Mouse (Mus musculus) liver, postnatal 0 days (tissue): Measurements from ENCODE around the gene Cfd.

ENCODE experiments used
- CTCF ChIP-seq: sonication (generic); IDR thresholded peaks from 2 replicates; pipeline ENCODE4 v1.5.1; 2016; ENCODE audit warnings: antibody characterized with exemption, low read depth
- EP300 ChIP-seq: IDR thresholded peaks from 2 replicates; pipeline ENCODE4 v1.6.1; 2016; ENCODE audit warnings: antibody characterized with exemption, low read depth, mild to moderate bottlenecking

- TF ChIP-seq CTCF (no peak), EP300 (no peak)
Measured at GRCm38 (mm10) chr10:79852827-79853226, 37.8 kb upstream of the Cfd start.
